Mouse (Mus musculus) kidney, postnatal 0 days (tissue): ENCODE data around the gene Pskh1. TPM values are rescaled to one million over a fixed set of nuclear protein-coding genes. Genes with fewer than 3 reads are reported as not detected.

Source experiments
- ATAC-seq: fragments of 200-750 bp; cut with Nextera tagmentation; replicated peaks from 2 replicates; pipeline ENCODE4 v1.8.0; 2017; ENCODE audit warnings: low read depth, moderate number of reproducible peaks, moderate TSS enrichment, moderate library complexity; ENCODE audit not compliant: low FRiP score
- DNase-seq: peaks from one replicate; pipeline ENCODE4 v3.0.0-alpha.2; 2016; ENCODE audit warnings: low spot score
- H3K27ac ChIP-seq: fragments of 300-500 bp; sonication (generic); 2 replicates; pipeline ENCODE4 v1.5.1; 2014; ENCODE audit warnings: mild to moderate bottlenecking
- H3K27me3 ChIP-seq: fragments of 300-500 bp; sonication (generic); 2 replicates; pipeline ENCODE4 v1.6.1; 2014; ENCODE audit warnings: low read length, mixed read lengths; ENCODE audit not compliant: insufficient read depth
- H3K36me3 ChIP-seq: fragments of 300-500 bp; sonication (generic); 2 replicates; pipeline ENCODE4 v1.6.1; 2014; ENCODE audit warnings: low read length, mixed read lengths; ENCODE audit not compliant: insufficient read depth
- H3K4me1 ChIP-seq: fragments of 300-500 bp; sonication (generic); replicated peaks from 2 replicates; pipeline ENCODE4 v1.6.1; 2014; ENCODE audit warnings: antibody characterized with exemption, low read length, mixed read lengths; ENCODE audit not compliant: insufficient read depth
- H3K4me2 ChIP-seq: fragments of 300-500 bp; sonication (generic); 2 replicates; pipeline ENCODE4 v1.6.1; 2014; ENCODE audit warnings: mild to moderate bottlenecking, low read length, moderate library complexity, mixed read lengths
- H3K4me3 ChIP-seq: fragments of 300-500 bp; sonication (generic); replicated peaks from 2 replicates; pipeline ENCODE4 v1.5.1; 2014; ENCODE audit warnings: low read depth, low read length
- H3K9ac ChIP-seq: fragments of 300-500 bp; sonication (generic); 2 replicates; pipeline ENCODE4 v1.6.1; 2014; ENCODE audit warnings: low read depth, low read length
- H3K9me3 ChIP-seq: fragments of 300-500 bp; sonication (generic); replicated peaks from 2 replicates; pipeline ENCODE4 v1.6.1; 2016; ENCODE audit warnings: low read length, inconsistent platforms, mixed read lengths
- CTCF ChIP-seq: IDR thresholded peaks from 2 replicates; pipeline ENCODE4 v1.5.1; 2016; ENCODE audit warnings: antibody characterized with exemption, low read depth, mild to moderate bottlenecking, moderate library complexity
- WGBS: fragments of 180-500 bp; shearing (Covaris S2); extraction: QIAGEN DNeasy Blood & Tissue Kit; methylation state at CpG from one replicate; pipeline ENCODE4 v1.1.7; 2014; 5-methylcytosine and 5-hydroxymethylcytosine counted together
- polyA plus RNA-seq: library from polyadenylated mRNA; unstranded; fragments of >200 nt; fragmentation: Nextera tagmentation; extraction: Ambion mirVana; gene quantifications from 2 replicates; pipeline ENCODE4 v1.2.1, GENCODE M21; 2015

Gene Pskh1
- polyA plus RNA-seq, 1 experiment from 2014 or later, result 30.6 TPM

DNA sequence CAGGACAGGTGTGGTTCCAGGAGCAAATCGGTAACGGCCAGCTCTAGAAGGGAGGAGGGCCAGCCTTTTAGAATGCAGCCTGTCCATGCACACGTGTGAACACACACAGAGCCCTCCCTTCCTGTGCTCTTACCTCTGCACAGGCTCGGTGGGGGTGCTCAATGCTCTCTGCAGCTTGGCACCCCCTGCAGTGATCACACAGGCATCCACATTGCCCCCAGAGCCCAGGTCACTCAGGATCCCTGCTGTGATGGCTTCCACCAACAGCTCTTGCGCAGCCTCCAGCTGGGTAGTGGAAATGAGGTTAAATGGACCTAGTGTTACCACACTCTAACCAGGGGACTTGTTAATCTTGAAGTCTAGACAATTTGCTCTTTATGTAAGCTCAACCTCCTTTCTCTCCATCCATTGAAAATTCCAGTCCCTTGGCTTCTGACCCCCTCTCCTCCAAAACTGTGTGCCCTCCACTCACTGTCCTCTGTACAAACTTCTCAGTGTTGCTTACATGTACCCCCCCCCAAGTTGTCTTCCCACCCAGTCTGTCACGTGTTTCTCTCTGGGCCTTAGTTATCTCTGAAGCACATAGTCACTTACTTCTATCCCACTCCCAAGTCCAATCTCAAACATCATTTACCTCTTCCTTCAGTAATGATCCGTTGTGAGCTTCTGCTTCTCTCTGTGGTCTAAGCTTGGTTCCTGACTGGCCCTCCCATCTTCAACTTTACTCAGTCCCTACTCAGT is 35.8 kb downstream of the Pskh1 start:
- peak overlapping the region; percentile 93 for H3K4me2 ChIP-seq
- H3K9me3 ChIP-seq, result no peaks in the 10 kb centered on the region
- peak overlapping the region; percentile 83 for H3K4me3 ChIP-seq
- 0 out of 2 replicates have a peak overlapping the region, but pooled peaks have one; percentile 51 for H3K27ac ChIP-seq
- DNase-seq (no peak), ATAC-seq (no peak)
- no peaks in the 10 kb centered on the region for H3K27me3 ChIP-seq
- WGBS, result 35% methylated on average over 7 of the region's 7 CpGs
- TF ChIP-seq CTCF, result no peak
- peaks cover 13% of the 10 kb centered on the region for H3K36me3 ChIP-seq
- peaks cover 8% of the 10 kb centered on the region; the same call in 1 of the 2 replicates for H3K4me1 ChIP-seq
- peak overlapping the region; percentile 77 for H3K9ac ChIP-seq

- Histone ChIP-seq H3K9me3 (no peaks in the 10 kb centered on the region), H3K36me3 (peaks cover 5% of the 10 kb centered on the region; the same call in 1 of the 2 replicates), H3K4me2 (peak overlapping the region; percentile 93), H3K4me3 (peak overlapping the region; percentile 83), H3K4me1 (peaks cover 8% of the 10 kb centered on the region; the same call in 1 of the 2 replicates), H3K27me3 (no peaks in the 10 kb centered on the region), H3K27ac (peak overlapping the region; percentile 86), H3K9ac (peak overlapping the region; percentile 77)
- under 1% methylated on average over 30 of the region's 30 CpGs for WGBS
- peak; percentile 91 for ATAC-seq
- TF ChIP-seq CTCF, result peak; percentile 17
- DNase-seq, result peak; percentile 98
These were observed 36.7 kb downstream of the Pskh1 start for GRCm38 (mm10) chr8:105936866-105937475.

DNA sequence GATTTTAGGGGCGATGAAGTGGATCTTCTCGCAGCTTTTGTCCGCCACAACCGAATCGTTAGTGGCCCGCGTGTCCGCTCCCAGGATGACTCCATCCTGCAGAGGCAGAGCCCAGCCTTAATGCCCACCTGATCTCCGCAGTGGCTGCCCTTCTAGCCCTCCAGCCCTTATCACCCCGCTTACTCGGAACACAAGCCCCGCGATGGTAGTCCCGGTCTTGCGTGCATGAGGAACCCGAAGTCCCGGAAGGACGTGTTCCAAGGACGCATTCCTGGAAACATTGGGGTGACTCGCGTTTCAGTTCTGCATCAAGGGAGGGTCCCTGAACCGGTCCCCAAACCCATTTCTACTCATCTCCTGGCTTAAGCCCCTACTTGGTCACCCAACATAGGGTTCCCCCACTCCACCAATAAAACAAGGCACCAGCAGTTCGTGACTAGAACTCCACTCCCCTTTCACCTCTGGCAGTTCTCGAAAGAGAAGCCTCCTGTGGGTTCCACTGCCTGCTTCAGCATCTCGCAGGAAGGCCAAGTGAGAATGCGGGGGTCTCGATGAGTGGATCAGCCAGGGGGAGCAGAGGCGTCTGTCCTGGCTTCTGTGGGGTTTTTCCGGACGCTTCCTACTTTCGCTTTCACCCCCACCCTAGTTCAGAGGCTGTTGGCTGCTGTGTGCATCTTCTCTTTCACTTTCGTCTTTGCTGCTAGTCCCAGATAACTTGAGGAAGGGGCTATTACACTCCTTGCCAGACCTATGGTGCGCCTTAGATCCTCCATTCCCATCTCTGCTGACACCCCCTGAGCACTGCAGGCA is 37.5 kb downstream of the Pskh1 start:
- peak overlapping the region; percentile 86 for H3K27ac ChIP-seq
- no peaks in the 10 kb centered on the region for H3K27me3 ChIP-seq
- H3K4me1 ChIP-seq, result peaks cover 8% of the 10 kb centered on the region; the same call in 1 of the 2 replicates
- H3K4me2 ChIP-seq, result peak overlapping the region; percentile 93
- no peaks in the 10 kb centered on the region for H3K9me3 ChIP-seq
- DNase-seq (peak; percentile 69), ATAC-seq (peak; percentile 35; the same call in 1 of the 2 replicates)
- TF ChIP-seq CTCF, result no peak
- H3K36me3 ChIP-seq, result no peaks in the 10 kb centered on the region
- H3K9ac ChIP-seq, result peak overlapping the region; percentile 77
- peak overlapping the region; percentile 83 for H3K4me3 ChIP-seq
- WGBS, result under 1% methylated on average over 33 of the region's 33 CpGs

GRCm38 (mm10) chr8:105938306-105938669 is 38.0 kb downstream of the Pskh1 start, which contains the start of gene Psmb10:
Gene Psmb10, minus strand, starts transcription at chr8:105938444.
- H3K36me3 ChIP-seq, result peaks cover 3% of the 10 kb centered on the region; the same call in 1 of the 2 replicates
- no peaks in the 10 kb centered on the region for H3K9me3 ChIP-seq
- H3K9ac ChIP-seq, result peak within 1 kb of the TSS; percentile 77
- H3K27ac ChIP-seq, result peak within 1 kb of the TSS; percentile 86
- H3K4me3 ChIP-seq, result peak within 1 kb of the TSS; percentile 83
- 9% methylated on average over 4 of the region's 4 CpGs for WGBS
- DNase-seq (peak; percentile 22), ATAC-seq (no peak)
- H3K4me2 ChIP-seq, result peak within 1 kb of the TSS; percentile 93
- no peak; the same call in 1 of the 2 replicates for TF ChIP-seq CTCF
- H3K27me3 ChIP-seq, result no peaks in the 10 kb centered on the region
- peaks cover 8% of the 10 kb centered on the region; the same call in 1 of the 2 replicates for H3K4me1 ChIP-seq

GRCm38 (mm10) chr8:105942026-105942425 is 41.8 kb downstream of the Pskh1 start:
- H3K4me2 ChIP-seq, result no peak overlapping the region
- DNase-seq (no peak), ATAC-seq (no peak)
- H3K27ac ChIP-seq, result no peak overlapping the region
- no peak for TF ChIP-seq CTCF
- H3K27me3 ChIP-seq, result no peaks in the 10 kb centered on the region
- 95% methylated on average over 11 of the region's 11 CpGs for WGBS
- H3K36me3 ChIP-seq, result peaks cover 29% of the 10 kb centered on the region
- no peak overlapping the region for H3K9ac ChIP-seq
- H3K9me3 ChIP-seq, result no peaks in the 10 kb centered on the region
- H3K4me1 ChIP-seq, result no peaks in the 10 kb centered on the region
- H3K4me3 ChIP-seq, result no peak overlapping the region

- H3K27ac ChIP-seq, result no peak overlapping the region
- H3K9ac ChIP-seq, result no peak overlapping the region
- no peaks in the 10 kb centered on the region for H3K9me3 ChIP-seq
- 99% methylated on average over 5 of the region's 5 CpGs for WGBS
- H3K4me2 ChIP-seq, result no peak overlapping the region
- ATAC-seq (no peak), DNase-seq (no peak)
- H3K36me3 ChIP-seq, result peaks cover 34% of the 10 kb centered on the region
- no peaks in the 10 kb centered on the region for H3K4me1 ChIP-seq
- no peak for TF ChIP-seq CTCF
- no peak overlapping the region for H3K4me3 ChIP-seq
- no peaks in the 10 kb centered on the region for H3K27me3 ChIP-seq
These were observed 42.3 kb downstream of the Pskh1 start for GRCm38 (mm10) chr8:105942542-105942941.
